Mouse (Mus musculus) right cerebral cortex, postnatal 10 days (tissue): Measurements from ENCODE around the gene Col26a1.

Source experiments
- DNase-seq, 2 experiments: peaks; one replicate each; pipeline ENCODE4 v3.0.0; 2021; ENCODE audit warnings: low spot score in 2 of 2

Gene Col26a1

GRCm38 (mm10) chr5:136806379-136807056 is 76.5 kb downstream of the Col26a1 start:
- no peak for DNase-seq

GRCm38 (mm10) chr5:136805019-136805418 is 78.0 kb downstream of the Col26a1 start:
- DNase-seq = no peak

GRCm38 (mm10) chr5:136804246-136804645 is 78.8 kb downstream of the Col26a1 start:
- no peak for DNase-seq

GRCm38 (mm10) chr5:136802732-136803131 is 80.3 kb downstream of the Col26a1 start:
- DNase-seq = peak; percentile 45 to 50

- DNase-seq = no peak
These were observed 86.1 kb downstream of the Col26a1 start for GRCm38 (mm10) chr5:136796917-136797316.

GRCm38 (mm10) chr5:136793807-136794206 is 89.2 kb downstream of the Col26a1 start:
- DNase-seq = no peak

- no peak for DNase-seq
These were observed 90.5 kb downstream of the Col26a1 start for GRCm38 (mm10) chr5:136792541-136792940.

- no peak for DNase-seq
These were observed 91.8 kb downstream of the Col26a1 start for GRCm38 (mm10) chr5:136791204-136791603.

GRCm38 (mm10) chr5:136790570-136791196 is 92.3 kb downstream of the Col26a1 start:
- DNase-seq = peak; percentile 93

GRCm38 (mm10) chr5:136784531-136784930 is 98.5 kb downstream of the Col26a1 start:
- peak; percentile 49 to 67 for DNase-seq

- DNase-seq = no peak
These were observed 100.4 kb downstream of the Col26a1 start for GRCm38 (mm10) chr5:136782600-136782999.

GRCm38 (mm10) chr5:136780465-136780864 is 102.5 kb downstream of the Col26a1 start:
- DNase-seq = peak in 1 of 2 experiments; percentile 44

- no peak for DNase-seq
These were observed 103.1 kb downstream of the Col26a1 start for GRCm38 (mm10) chr5:136779946-136780345.

- DNase-seq = no peak
These were observed 107.5 kb downstream of the Col26a1 start for GRCm38 (mm10) chr5:136775548-136775947.

- no peak for DNase-seq
These were observed 109.7 kb downstream of the Col26a1 start for GRCm38 (mm10) chr5:136773044-136774039.

GRCm38 (mm10) chr5:136771132-136771531 is 111.9 kb downstream of the Col26a1 start:
- DNase-seq = no peak

GRCm38 (mm10) chr5:136767304-136767703 is 115.7 kb downstream of the Col26a1 start:
- DNase-seq = no peak

- DNase-seq = no peak
These were observed 118.8 kb downstream of the Col26a1 start for GRCm38 (mm10) chr5:136764157-136764669.

GRCm38 (mm10) chr5:136760345-136760744 is 122.7 kb downstream of the Col26a1 start:
- DNase-seq = no peak

- DNase-seq = no peak
These were observed 123.2 kb downstream of the Col26a1 start for GRCm38 (mm10) chr5:136759781-136760180.

- DNase-seq = peak; percentile 75 to 86
These were observed 127.3 kb downstream of the Col26a1 start for GRCm38 (mm10) chr5:136755696-136756095.

- DNase-seq = no peak
These were observed 128.9 kb downstream of the Col26a1 start for GRCm38 (mm10) chr5:136754053-136754591.
